Mouse (Mus musculus): ENCODE results near the gene Glce. TPM values are rescaled to one million over a fixed set of nuclear protein-coding genes. Genes with fewer than 3 reads are reported as not detected.

Glce gene
- total and polyA plus RNA-seq, 3 experiments, result 7.4 to 16.4 (median 13.1) TPM

DNA sequence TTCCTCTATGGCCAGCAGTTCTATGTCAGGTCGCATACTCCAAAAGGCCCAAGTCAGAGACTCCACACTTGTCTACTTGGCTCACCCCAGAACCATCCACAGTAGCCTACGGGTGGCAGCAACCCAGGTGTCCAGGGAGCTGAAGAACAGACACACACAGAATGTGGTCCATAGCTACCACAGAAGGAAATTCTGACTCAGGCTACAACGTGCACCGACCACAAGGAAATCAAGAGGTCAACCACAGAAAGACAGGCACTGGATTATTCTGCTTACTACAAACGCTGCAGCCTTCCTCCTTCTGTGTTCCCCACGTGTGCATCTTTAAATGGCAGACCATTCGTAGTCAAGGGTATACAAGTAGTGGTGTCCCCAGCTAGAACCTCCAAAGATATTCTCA lies 102.2 kb downstream of the Glce start:
- peak; percentile 87 for DNase-seq (ENCODE audit: extremely low read depth)
- Histone ChIP-seq H3K4me2 (ENCODE audit: insufficient read depth, low read depth, poor library complexity, severe bottlenecking) (no peak overlapping the region), H3K4me1 (ENCODE audit: control insufficient read depth in 1 of 2, insufficient read depth in 2 of 2) (peaks cover 3 to 14% of the 10 kb centered on the region in 2 experiments; a peak in 2 of 4 replicates), H3K36me3 (replicated peaks in 1 of 2; ENCODE audit: control insufficient read depth in 1 of 2, insufficient read depth in 1 of 2, low read length in 1 of 2) (no peaks in the 10 kb centered on the region), H3K4me3 (replicated peaks in 1 of 3; ENCODE audit: low read depth in 2 of 3, low read length in 2 of 3, poor library complexity in 1 of 3) (no peak overlapping the region), H3K9me3 (replicated peaks; ENCODE audit: low read length) (peaks cover 4% of the 10 kb centered on the region), H3K27me3 (replicated peaks) (peaks cover 86% of the 10 kb centered on the region), H3K9ac (ENCODE audit: insufficient read depth, low read depth) (no peak overlapping the region), H3K79me2 (replicated peaks; ENCODE audit: control insufficient read depth, extremely low read depth, insufficient read depth, poor library complexity, severe bottlenecking) (no peaks in the 10 kb centered on the region), H3K27ac (ENCODE audit: insufficient read depth, low read depth) (no peak overlapping the region)
- TF ChIP-seq ELF1 (IDR thresholded peaks at IDR 0.05; ENCODE audit: low read depth, low read length), result no peak
- TF ChIP-seq PAX5 (IDR thresholded peaks at IDR 0.05; ENCODE audit: low read length), result no peak
- TF ChIP-seq MAFK (IDR thresholded peaks at IDR 0.05; ENCODE audit: insufficient replicate concordance, low read length), result peak; percentile 95
- no peak for TF ChIP-seq GABPA (IDR thresholded peaks at IDR 0.05; ENCODE audit: insufficient replicate concordance, low read depth, low read length)
- TF ChIP-seq TCF12 (IDR thresholded peaks at IDR 0.05; ENCODE audit: low read depth, low read length), result peak; percentile 93
- no peak for TF ChIP-seq NRF1 (IDR thresholded peaks at IDR 0.05; ENCODE audit: low read depth, low read length)
- TF ChIP-seq USF1 (IDR thresholded peaks at IDR 0.05; ENCODE audit: low read depth, low read length), result no peak
- TF ChIP-seq EP300 (IDR thresholded peaks at IDR 0.05; ENCODE audit: low read length), result peak; percentile 92
- no peak for TF ChIP-seq NELFE (IDR thresholded peaks at IDR 0.05; ENCODE audit: low read depth, low read length)
- TF ChIP-seq ZMIZ1 (IDR thresholded peaks at IDR 0.05; ENCODE audit: low read depth, low read length), result no peak
- peak; percentile 8; the same call in 1 of the 2 replicates for TF ChIP-seq SMC3 (IDR thresholded peaks at IDR 0.05; ENCODE audit: low read depth, low read length)
- TF ChIP-seq ETS1 (conservative IDR thresholded peaks at IDR 0.05; ENCODE audit: low read depth, low read length), result peak; percentile 82
- TF ChIP-seq E2F4 (IDR thresholded peaks at IDR 0.05; ENCODE audit: insufficient replicate concordance, low read depth, low read length), result no peak
- peak; percentile 83 for TF ChIP-seq RCOR1 (conservative IDR thresholded peaks at IDR 0.05; ENCODE audit: low read depth, low read length)
- no peak for TF ChIP-seq UBTF (IDR thresholded peaks at IDR 0.05; ENCODE audit: low read depth, low read length)
- peak; percentile 73 for TF ChIP-seq IRF4 (IDR thresholded peaks at IDR 0.05; ENCODE audit: low read depth, low read length)
- TF ChIP-seq HCFC1 (IDR thresholded peaks at IDR 0.05; ENCODE audit: low read depth, low read length), result no peak
- TF ChIP-seq MEF2A (IDR thresholded peaks at IDR 0.05; ENCODE audit: borderline replicate concordance, low read depth, low read length), result peak; percentile 60; the same call in 1 of the 2 replicates
- TF ChIP-seq POLR2AphosphoS2 (IDR thresholded peaks at IDR 0.05; ENCODE audit: low read depth, low read length), result no peak
- TF ChIP-seq USF2 (conservative IDR thresholded peaks at IDR 0.05; ENCODE audit: low read depth, low read length), result no peak
- TF ChIP-seq CHD1 (IDR thresholded peaks at IDR 0.05; ENCODE audit: low read depth, low read length), result no peak
- no peak for TF ChIP-seq MXI1 (IDR thresholded peaks at IDR 0.05; ENCODE audit: low read depth, low read length)
- TF ChIP-seq TBP (conservative IDR thresholded peaks at IDR 0.05; ENCODE audit: low read depth, low read length), result no peak
- TF ChIP-seq MAX (IDR thresholded peaks at IDR 0.05; ENCODE audit: low read length), result peak; percentile 78
- TF ChIP-seq CTCF (conservative IDR thresholded peaks at IDR 0.05 in 1 of 2, IDR thresholded peaks at IDR 0.05 in 1 of 2; ENCODE audit: low read depth in 2 of 2, low read length in 2 of 2), result no peak
- peak; percentile 99 for TF ChIP-seq BHLHE40 (IDR thresholded peaks at IDR 0.05; ENCODE audit: low read depth, low read length)
- TF ChIP-seq RAD21 (IDR thresholded peaks at IDR 0.05; ENCODE audit: low read depth, low read length), result no peak
- TF ChIP-seq JUND (conservative IDR thresholded peaks at IDR 0.05; ENCODE audit: low read depth, low read length), result peak; percentile 83
- TF ChIP-seq POLR2A (IDR thresholded peaks at IDR 0.05; ENCODE audit: low read depth, low read length), result no peak
- TF ChIP-seq KAT2A (IDR thresholded peaks at IDR 0.05; ENCODE audit: insufficient replicate concordance, low read length), result no peak
- no peak for TF ChIP-seq ZC3H11A (IDR thresholded peaks at IDR 0.05; ENCODE audit: low read depth, low read length)
- no peak for TF ChIP-seq CHD2 (IDR thresholded peaks at IDR 0.05; ENCODE audit: low read length)
- peak; percentile 89 for TF ChIP-seq MYC (IDR thresholded peaks at IDR 0.05; ENCODE audit: low read depth, low read length)
- TF ChIP-seq MAZ (IDR thresholded peaks at IDR 0.05; ENCODE audit: low read depth, low read length), result 0 out of 2 replicates have a peak, but pooled peaks have one; percentile 38
- no peak for TF ChIP-seq ZNF384 (IDR thresholded peaks at IDR 0.05; ENCODE audit: low read depth, low read length)
- TF ChIP-seq JUN (IDR thresholded peaks at IDR 0.05; ENCODE audit: insufficient read depth, low read depth, low read length), result peak; percentile 82
- peak; percentile 40; the same call in 1 of the 2 replicates for TF ChIP-seq SIN3A (IDR thresholded peaks at IDR 0.05; ENCODE audit: low read length)
- no peak for TF ChIP-seq ZKSCAN1 (IDR thresholded peaks at IDR 0.05; ENCODE audit: borderline replicate concordance, low read depth, low read length)
- dilution Hi-C loops (cut with MboI; ENCODE audit: extremely low pct_ligation_motif_present, extremely low pct_unique_long_range_greater_than_20kb, low sequenced_read_pairs) (no loop called here), in situ Hi-C loops (cut with MboI; ENCODE audit: low pct_ligation_motif_present, low pct_unique_long_range_greater_than_20kb, low sequenced_read_pairs) (no loop called here)
